Mouse (Mus musculus): ENCODE results near the gene Zfp341. TPM values are rescaled to one million over a fixed set of nuclear protein-coding genes. Genes with fewer than 3 reads are reported as not detected.

Gene Zfp341
- polyA plus RNA-seq (2015; fragmentation: Nextera tagmentation; extraction: Ambion mirVana), result 1.6 and 2.0 TPM in 2 replicates

- H3K4me1 ChIP-seq, result peaks cover 14% of the 10 kb centered on the region
- peak within 1 kb of the TSS; percentile 97 for H3K27ac ChIP-seq (replicated peaks)
- H3K27me3 ChIP-seq, result no peaks in the 10 kb centered on the region
- H3K9me3 ChIP-seq (replicated peaks), result no peaks in the 10 kb centered on the region
- peak; percentile 95 for ATAC-seq (ENCODE audit: insufficient number of reproducible peaks, low FRiP score, low TSS enrichment, low read depth)
- peak within 1 kb of the TSS; percentile 78 for H3K4me2 ChIP-seq (replicated peaks)
- no peaks in the 10 kb centered on the region for H3K36me3 ChIP-seq
- WGBS, result under 1% methylated on average over 95 of the region's 98 CpGs
- H3K9ac ChIP-seq, result peak within 1 kb of the TSS; percentile 62
- peak within 1 kb of the TSS; percentile 64 for H3K4me3 ChIP-seq (replicated peaks)
Measured at GRCm38 (mm10) chr2:154613118-154614115, at the start of gene Zfp341, which contains the start of gene 4930519P11Rik. Gene Zfp341 (plus strand): TSS chr2:154613297. Gene 4930519P11Rik (minus strand): TSS chr2:154613437.

- Histone ChIP-seq H3K27me3 (no peaks in the 10 kb centered on the region), H3K9ac (no peak overlapping the region), H3K36me3 (peaks cover 32% of the 10 kb centered on the region), H3K9me3 (replicated peaks) (no peaks in the 10 kb centered on the region), H3K4me3 (replicated peaks) (no peak overlapping the region), H3K4me1 (peaks cover 36% of the 10 kb centered on the region), H3K4me2 (replicated peaks) (no peak overlapping the region), H3K27ac (replicated peaks) (no peak overlapping the region)
- no peak for ATAC-seq (ENCODE audit: insufficient number of reproducible peaks, low FRiP score, low TSS enrichment, low read depth)
- WGBS, result 81% methylated on average over 22 of the region's 22 CpGs
Measured at GRCm38 (mm10) chr2:154563612-154564170, 49.4 kb upstream of the Zfp341 start.

- no peak overlapping the region for H3K4me3 ChIP-seq (replicated peaks)
- no peak overlapping the region for H3K4me2 ChIP-seq (replicated peaks)
- peak overlapping the region; percentile 24; the same call in 1 of the 2 replicates for H3K27ac ChIP-seq (replicated peaks)
- no peaks in the 10 kb centered on the region for H3K9me3 ChIP-seq (replicated peaks)
- H3K27me3 ChIP-seq, result no peaks in the 10 kb centered on the region
- peaks cover 41% of the 10 kb centered on the region for H3K4me1 ChIP-seq
- 67% methylated on average over 3 of the region's 3 CpGs for WGBS
- H3K36me3 ChIP-seq, result peaks cover 30% of the 10 kb centered on the region
- H3K9ac ChIP-seq, result no peak overlapping the region
- ATAC-seq (ENCODE audit: insufficient number of reproducible peaks, low FRiP score, low TSS enrichment, low read depth), result no peak
Measured at GRCm38 (mm10) chr2:154565562-154565961, 47.5 kb upstream of the Zfp341 start.

GRCm38 (mm10) chr2:154566641-154567040 lies 46.5 kb upstream of the Zfp341 start:
- 35% methylated on average over 8 of the region's 8 CpGs for WGBS
- H3K4me2 ChIP-seq (replicated peaks), result no peak overlapping the region
- H3K27me3 ChIP-seq, result no peaks in the 10 kb centered on the region
- peaks cover 51% of the 10 kb centered on the region for H3K4me1 ChIP-seq
- H3K36me3 ChIP-seq, result peaks cover 20% of the 10 kb centered on the region
- no peak overlapping the region for H3K9ac ChIP-seq
- no peak for ATAC-seq (ENCODE audit: insufficient number of reproducible peaks, low FRiP score, low TSS enrichment, low read depth)
- no peak overlapping the region for H3K4me3 ChIP-seq (replicated peaks)
- H3K27ac ChIP-seq (replicated peaks), result peak overlapping the region; percentile 29; the same call in 1 of the 2 replicates
- H3K9me3 ChIP-seq (replicated peaks), result no peaks in the 10 kb centered on the region

DNA sequence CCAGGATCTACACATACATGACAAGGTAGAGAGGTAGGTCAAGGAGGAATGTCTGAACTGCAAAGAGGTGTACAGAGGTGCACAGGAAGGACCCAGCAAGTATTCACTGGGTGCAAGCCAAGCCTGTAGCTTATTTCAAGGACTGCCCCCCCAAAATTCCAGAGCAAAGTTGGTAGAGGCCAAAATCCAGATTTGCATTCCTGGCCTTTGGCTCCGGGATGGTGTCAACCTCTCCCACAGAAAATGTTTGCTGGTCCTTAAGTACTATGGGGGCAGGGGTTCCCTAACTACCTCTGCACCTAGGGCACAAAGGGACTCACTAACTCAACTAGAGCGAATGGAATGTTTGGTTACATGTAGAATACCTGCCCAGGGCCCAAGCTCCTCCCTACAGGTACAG lies 45.3 kb upstream of the Zfp341 start:
- 68% methylated on average over 2 of the region's 2 CpGs for WGBS
- Histone ChIP-seq H3K27ac (replicated peaks) (peak overlapping the region; percentile 85), H3K9ac (no peak overlapping the region), H3K4me2 (replicated peaks) (peak overlapping the region; percentile 77), H3K36me3 (peaks cover 13% of the 10 kb centered on the region; the same call in 1 of the 2 replicates), H3K27me3 (no peaks in the 10 kb centered on the region), H3K4me1 (peaks cover 56% of the 10 kb centered on the region), H3K4me3 (replicated peaks) (peak overlapping the region; percentile 77), H3K9me3 (replicated peaks) (no peaks in the 10 kb centered on the region)
- ATAC-seq (ENCODE audit: insufficient number of reproducible peaks, low FRiP score, low TSS enrichment, low read depth), result no peak

GRCm38 (mm10) chr2:154568329-154569070 lies 44.6 kb upstream of the Zfp341 start:
- ATAC-seq (ENCODE audit: insufficient number of reproducible peaks, low FRiP score, low TSS enrichment, low read depth), result no peak
- Histone ChIP-seq H3K4me3 (replicated peaks) (peak overlapping the region; percentile 77), H3K27ac (replicated peaks) (peak overlapping the region; percentile 85), H3K4me1 (peaks cover 56% of the 10 kb centered on the region), H3K9ac (peak overlapping the region; percentile 44), H3K4me2 (replicated peaks) (peak overlapping the region; percentile 77), H3K36me3 (0 out of 2 replicates have a peak, but pooled peaks cover 6% of the 10 kb centered on the region), H3K9me3 (replicated peaks) (no peaks in the 10 kb centered on the region), H3K27me3 (no peaks in the 10 kb centered on the region)
- 13% methylated on average over 10 of the region's 10 CpGs for WGBS

DNA sequence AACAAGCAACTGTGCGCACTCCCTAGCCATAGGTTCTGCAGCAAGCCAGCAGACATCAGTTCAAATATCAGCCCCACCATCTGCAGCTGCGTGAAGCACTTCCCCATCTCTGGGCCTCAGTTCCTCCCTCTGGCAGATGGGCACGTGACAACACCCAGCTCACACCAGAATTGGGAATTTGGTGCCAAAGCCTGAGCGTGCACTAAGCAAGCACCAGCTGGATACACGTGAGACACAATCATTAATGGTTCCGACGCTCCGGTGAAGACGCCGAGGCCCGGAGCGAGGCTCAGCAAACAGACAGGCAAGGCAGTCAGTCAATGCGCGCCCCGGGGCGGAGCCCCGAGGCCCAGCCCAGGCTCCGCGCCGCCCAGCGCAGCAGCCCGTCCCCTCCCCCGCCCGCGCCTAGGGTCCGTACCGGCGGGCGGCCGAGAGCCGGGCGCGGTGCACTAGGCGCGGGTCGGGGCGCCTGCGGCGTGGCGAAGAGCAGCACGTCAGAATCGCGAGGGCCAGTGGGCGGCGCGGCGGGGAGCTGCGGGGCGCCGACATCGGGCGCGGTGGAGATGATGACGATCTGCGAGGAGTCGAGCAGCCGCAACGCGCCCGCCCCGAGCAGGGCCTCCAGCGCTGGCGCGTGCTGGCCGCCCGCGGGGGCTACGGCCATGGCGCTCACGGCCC lies 43.9 kb upstream of the Zfp341 start:
- Histone ChIP-seq H3K4me2 (replicated peaks) (peak overlapping the region; percentile 77), H3K27me3 (no peaks in the 10 kb centered on the region), H3K4me1 (peaks cover 52% of the 10 kb centered on the region), H3K27ac (replicated peaks) (peak overlapping the region; percentile 85), H3K4me3 (replicated peaks) (peak overlapping the region; percentile 77), H3K9ac (peak overlapping the region; percentile 44), H3K36me3 (no peaks in the 10 kb centered on the region), H3K9me3 (replicated peaks) (no peaks in the 10 kb centered on the region)
- ATAC-seq (ENCODE audit: insufficient number of reproducible peaks, low FRiP score, low TSS enrichment, low read depth), result peak; percentile 82
- under 1% methylated on average over 63 of the region's 70 CpGs for WGBS

GRCm38 (mm10) chr2:154569836-154570286 lies 43.2 kb upstream of the Zfp341 start, which contains the start of gene E2f1:
Gene E2f1 (minus strand): TSS chr2:154569892.
- whole genome bisulfite sequencing, result under 1% methylated on average over 42 of the region's 44 CpGs

DNA sequence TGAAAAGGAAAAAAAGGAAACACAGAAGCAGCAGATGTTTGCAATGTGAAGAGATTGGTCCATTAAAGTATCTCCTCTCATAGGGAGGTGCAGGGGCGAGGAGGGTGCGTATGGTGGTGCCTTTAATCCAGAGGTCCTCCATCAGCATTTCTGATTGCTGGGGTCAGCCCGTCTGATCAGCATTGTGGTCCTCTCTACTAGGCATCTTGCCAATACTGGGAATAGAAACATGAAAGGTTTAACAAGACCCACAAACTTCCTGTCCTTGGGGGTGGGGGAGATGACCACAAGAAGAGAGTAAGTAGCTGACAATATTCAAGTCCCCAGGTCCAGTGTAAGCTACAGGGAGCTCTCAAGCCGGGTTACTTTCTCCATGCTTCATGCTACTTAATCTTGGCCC lies 42.4 kb upstream of the Zfp341 start:
- H3K36me3 ChIP-seq, result no peaks in the 10 kb centered on the region
- no peak for ATAC-seq (ENCODE audit: insufficient number of reproducible peaks, low FRiP score, low TSS enrichment, low read depth)
- H3K4me3 ChIP-seq (replicated peaks), result peak overlapping the region; percentile 77
- H3K27ac ChIP-seq (replicated peaks), result peak overlapping the region; percentile 70; the same call in 1 of the 2 replicates
- no peak overlapping the region for H3K9ac ChIP-seq
- H3K9me3 ChIP-seq (replicated peaks), result no peaks in the 10 kb centered on the region
- peak overlapping the region; percentile 77; the same call in 1 of the 2 replicates for H3K4me2 ChIP-seq (replicated peaks)
- peaks cover 51% of the 10 kb centered on the region for H3K4me1 ChIP-seq
- 66% methylated on average over 4 of the region's 4 CpGs for WGBS
- no peaks in the 10 kb centered on the region for H3K27me3 ChIP-seq

More at GRCm38 (mm10) chr2:154569836-154570286, 43.2 kb upstream of the Zfp341 start, which contains the start of gene E2f1:
- Histone ChIP-seq H3K27ac (replicated peaks) (peak within 1 kb of the TSS; percentile 85), H3K36me3 (no peaks in the 10 kb centered on the region), H3K9me3 (replicated peaks) (no peaks in the 10 kb centered on the region), H3K4me3 (replicated peaks) (peak within 1 kb of the TSS; percentile 77), H3K4me1 (peaks cover 51% of the 10 kb centered on the region), H3K4me2 (replicated peaks) (peak within 1 kb of the TSS; percentile 77), H3K27me3 (no peaks in the 10 kb centered on the region), H3K9ac (peak within 1 kb of the TSS; percentile 44)
- peak; percentile 97 for ATAC-seq (ENCODE audit: insufficient number of reproducible peaks, low FRiP score, low TSS enrichment, low read depth)

DNA sequence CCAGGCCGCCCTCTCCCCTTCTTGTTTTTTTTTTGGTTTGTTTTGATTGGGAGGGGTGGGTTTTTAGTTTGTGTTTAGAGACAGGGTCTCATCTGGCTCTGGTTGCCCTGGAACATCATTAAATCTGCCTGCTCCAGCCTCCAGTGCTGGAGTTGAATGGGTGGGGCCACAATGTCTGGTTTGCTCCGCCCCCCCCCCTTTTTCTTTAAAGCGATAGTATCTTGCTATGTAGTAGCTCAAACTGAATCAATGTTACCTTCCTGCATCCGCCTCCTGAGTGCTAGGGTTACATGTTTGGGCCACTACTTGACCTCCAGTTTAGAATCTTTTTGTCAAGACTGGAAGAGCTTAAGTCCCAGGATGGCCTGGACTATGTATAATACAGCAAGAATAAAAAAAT lies 41.8 kb upstream of the Zfp341 start:
- Histone ChIP-seq H3K36me3 (no peaks in the 10 kb centered on the region), H3K4me3 (replicated peaks) (no peak overlapping the region), H3K9me3 (replicated peaks) (no peaks in the 10 kb centered on the region), H3K4me2 (replicated peaks) (no peak overlapping the region), H3K27me3 (no peaks in the 10 kb centered on the region), H3K27ac (replicated peaks) (no peak overlapping the region), H3K9ac (no peak overlapping the region), H3K4me1 (peaks cover 47% of the 10 kb centered on the region)
- 80% methylated on average over 4 of the region's 4 CpGs for WGBS
- no peak for ATAC-seq (ENCODE audit: insufficient number of reproducible peaks, low FRiP score, low TSS enrichment, low read depth)

Measured in embryonic facial prominence, embryonic 15.5 days (tissue).